Mouse (Mus musculus) intestine, embryonic 15.5 days (tissue): ENCODE results near the gene Mms19. TPM values are rescaled to one million over a fixed set of nuclear protein-coding genes. Genes with fewer than 3 reads are reported as not detected.

ENCODE experiments used
- ATAC-seq: fragments of 200-750 bp; cut with Nextera tagmentation; 2 replicates; pipeline ENCODE4 v1.8.0; 2017; ENCODE audit warnings: moderate TSS enrichment, moderate library complexity
- H3K27ac ChIP-seq: fragments of 300-500 bp; sonication (generic); 2 replicates; pipeline ENCODE4 v1.5.1; 2015; ENCODE audit warnings: mild to moderate bottlenecking, inconsistent platforms
- H3K27me3 ChIP-seq: fragments of 300-500 bp; sonication (generic); replicated peaks from 2 replicates; pipeline ENCODE4 v1.6.1; 2015; ENCODE audit warnings: inconsistent platforms
- H3K36me3 ChIP-seq: fragments of 300-500 bp; sonication (generic); 2 replicates; pipeline ENCODE4 v1.6.1; 2015; ENCODE audit warnings: inconsistent platforms
- H3K4me1 ChIP-seq: fragments of 300-500 bp; sonication (generic); replicated peaks from 2 replicates; pipeline ENCODE4 v1.6.1; 2015; ENCODE audit warnings: inconsistent platforms
- H3K4me2 ChIP-seq: fragments of 300-500 bp; sonication (generic); replicated peaks from 2 replicates; pipeline ENCODE4 v1.6.1; 2015; ENCODE audit warnings: mild to moderate bottlenecking, inconsistent platforms
- H3K4me3 ChIP-seq: fragments of 300-500 bp; sonication (generic); replicated peaks from 2 replicates; pipeline ENCODE4 v1.5.1; 2015; ENCODE audit warnings: inconsistent platforms
- H3K9ac ChIP-seq: fragments of 300-500 bp; sonication (generic); 2 replicates; pipeline ENCODE4 v1.6.1; 2015; ENCODE audit warnings: inconsistent platforms
- H3K9me3 ChIP-seq: fragments of 300-500 bp; sonication (generic); 2 replicates; pipeline ENCODE4 v1.6.1; 2016; ENCODE audit warnings: inconsistent platforms
- WGBS: fragments of 180-500 bp; shearing (Covaris S2); methylation state at CpG from one replicate; pipeline ENCODE4 v1.1.7; 2015; 5-methylcytosine and 5-hydroxymethylcytosine counted together
- polyA plus RNA-seq: library from polyadenylated mRNA; unstranded; fragments of >200 nt; fragmentation: Nextera tagmentation; extraction: Ambion mirVana; gene quantifications from 2 replicates; pipeline ENCODE4 v1.2.1, GENCODE M21; 2015

The Mms19 gene
- polyA plus RNA-seq: 26.5 and 26.8 TPM in 2 replicates

DNA sequence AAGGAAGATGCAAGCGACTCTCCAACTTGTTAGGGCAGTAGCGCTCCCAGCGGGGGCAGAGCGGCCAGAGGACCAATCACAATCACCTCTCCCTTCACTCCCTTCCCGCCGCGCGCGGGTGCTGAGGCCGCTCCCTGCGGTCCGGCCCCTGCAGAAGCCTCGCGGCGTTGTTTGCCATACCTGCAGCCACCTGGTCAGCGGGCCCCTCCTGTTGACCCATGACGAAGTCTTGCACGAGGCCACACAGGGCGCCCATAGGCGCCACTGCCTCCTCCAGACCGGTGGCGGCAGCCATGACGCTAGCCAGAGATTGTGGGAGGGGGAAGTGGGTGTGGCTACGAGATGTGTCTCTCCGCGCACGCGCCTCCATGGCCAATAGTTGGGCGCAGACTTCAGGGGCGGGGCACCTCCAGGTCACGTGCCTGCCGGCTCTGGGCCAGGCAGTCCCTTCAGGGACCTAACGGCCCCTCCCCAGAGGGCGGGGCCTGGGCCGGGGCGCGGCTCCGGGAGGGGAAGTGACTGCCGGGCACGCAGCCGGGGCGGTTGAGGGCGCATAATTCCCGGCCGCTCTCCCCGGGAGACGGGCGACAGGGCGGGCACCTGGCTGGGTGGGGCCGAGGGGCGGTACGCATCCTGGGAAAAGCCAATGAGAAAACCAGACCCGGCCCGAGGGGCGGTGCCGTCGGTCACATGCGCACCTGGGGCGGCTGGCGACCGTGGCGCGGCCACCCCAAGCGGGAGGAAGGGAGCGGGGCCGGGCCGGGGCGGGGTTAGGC, at the start of gene Mms19:
Gene Mms19 (minus strand): TSS at position 339 of the 776 bp plus-strand sequence.
- H3K4me1 ChIP-seq: peaks cover 9% of the 10 kb centered on the region
- no peaks in the 10 kb centered on the region for H3K9me3 ChIP-seq
- H3K36me3 ChIP-seq: no peaks in the 10 kb centered on the region
- under 1% methylated on average over 62 of the region's 68 CpGs for WGBS
- H3K9ac ChIP-seq: peak within 1 kb of the TSS; percentile 74
- no peaks in the 10 kb centered on the region for H3K27me3 ChIP-seq
- peak within 1 kb of the TSS; percentile 83 for H3K4me2 ChIP-seq
- H3K27ac ChIP-seq: peak within 1 kb of the TSS; percentile 85
- ATAC-seq: peak; percentile 96
- peak within 1 kb of the TSS; percentile 68 for H3K4me3 ChIP-seq

- WGBS: 4% methylated on average over 5 of the region's 5 CpGs
- no peaks in the 10 kb centered on the region for H3K9me3 ChIP-seq
Observed at GRCm38 (mm10) chr19:42026158-42026557, 45.2 kb upstream of the Mms19 start.

GRCm38 (mm10) chr19:42022542-42022848, 41.5 kb upstream of the Mms19 start:
- H3K27ac ChIP-seq: no peak overlapping the region
- no peaks in the 10 kb centered on the region for H3K9me3 ChIP-seq
- no peak overlapping the region for H3K9ac ChIP-seq
- H3K4me2 ChIP-seq: no peak overlapping the region
- H3K4me1 ChIP-seq: peaks cover 6% of the 10 kb centered on the region; the same call in 1 of the 2 replicates
- no peak overlapping the region for H3K4me3 ChIP-seq
- no peak for ATAC-seq
- no peaks in the 10 kb centered on the region for H3K36me3 ChIP-seq
- 85% methylated on average over 2 of the region's 2 CpGs for WGBS
- no peaks in the 10 kb centered on the region for H3K27me3 ChIP-seq

More at GRCm38 (mm10) chr19:42026158-42026557, 45.2 kb upstream of the Mms19 start:
- Histone ChIP-seq H3K27ac (no peak overlapping the region), H3K9ac (no peak overlapping the region), H3K4me2 (no peak overlapping the region), H3K4me3 (no peak overlapping the region), H3K36me3 (no peaks in the 10 kb centered on the region), H3K27me3 (no peaks in the 10 kb centered on the region), H3K4me1 (no peaks in the 10 kb centered on the region)
- ATAC-seq: peak; percentile 72

GRCm38 (mm10) chr19:42021681-42022541, 41.0 kb upstream of the Mms19 start:
- Histone ChIP-seq H3K4me1 (peaks cover 10% of the 10 kb centered on the region; the same call in 1 of the 2 replicates), H3K9me3 (no peaks in the 10 kb centered on the region), H3K27me3 (no peaks in the 10 kb centered on the region), H3K9ac (no peak overlapping the region), H3K4me3 (no peak overlapping the region), H3K36me3 (no peaks in the 10 kb centered on the region), H3K27ac (no peak overlapping the region), H3K4me2 (no peak overlapping the region)
- ATAC-seq: no peak
- 77% methylated on average over 10 of the region's 10 CpGs for WGBS

GRCm38 (mm10) chr19:42019011-42019522, 38.1 kb upstream of the Mms19 start:
- H3K4me3 ChIP-seq: no peak overlapping the region
- H3K27me3 ChIP-seq: no peaks in the 10 kb centered on the region
- 0 out of 2 replicates have a peak overlapping the region, but pooled peaks have one; percentile 32 for H3K27ac ChIP-seq
- no peaks in the 10 kb centered on the region for H3K9me3 ChIP-seq
- H3K9ac ChIP-seq: 0 out of 2 replicates have a peak overlapping the region, but pooled peaks have one; percentile 3
- peaks cover 10% of the 10 kb centered on the region; the same call in 1 of the 2 replicates for H3K4me1 ChIP-seq
- 0 out of 2 replicates have a peak, but pooled peaks have one; percentile 50 for ATAC-seq
- H3K4me2 ChIP-seq: no peak overlapping the region
- 52% methylated on average over 4 of the region's 4 CpGs for WGBS
- H3K36me3 ChIP-seq: no peaks in the 10 kb centered on the region

DNA sequence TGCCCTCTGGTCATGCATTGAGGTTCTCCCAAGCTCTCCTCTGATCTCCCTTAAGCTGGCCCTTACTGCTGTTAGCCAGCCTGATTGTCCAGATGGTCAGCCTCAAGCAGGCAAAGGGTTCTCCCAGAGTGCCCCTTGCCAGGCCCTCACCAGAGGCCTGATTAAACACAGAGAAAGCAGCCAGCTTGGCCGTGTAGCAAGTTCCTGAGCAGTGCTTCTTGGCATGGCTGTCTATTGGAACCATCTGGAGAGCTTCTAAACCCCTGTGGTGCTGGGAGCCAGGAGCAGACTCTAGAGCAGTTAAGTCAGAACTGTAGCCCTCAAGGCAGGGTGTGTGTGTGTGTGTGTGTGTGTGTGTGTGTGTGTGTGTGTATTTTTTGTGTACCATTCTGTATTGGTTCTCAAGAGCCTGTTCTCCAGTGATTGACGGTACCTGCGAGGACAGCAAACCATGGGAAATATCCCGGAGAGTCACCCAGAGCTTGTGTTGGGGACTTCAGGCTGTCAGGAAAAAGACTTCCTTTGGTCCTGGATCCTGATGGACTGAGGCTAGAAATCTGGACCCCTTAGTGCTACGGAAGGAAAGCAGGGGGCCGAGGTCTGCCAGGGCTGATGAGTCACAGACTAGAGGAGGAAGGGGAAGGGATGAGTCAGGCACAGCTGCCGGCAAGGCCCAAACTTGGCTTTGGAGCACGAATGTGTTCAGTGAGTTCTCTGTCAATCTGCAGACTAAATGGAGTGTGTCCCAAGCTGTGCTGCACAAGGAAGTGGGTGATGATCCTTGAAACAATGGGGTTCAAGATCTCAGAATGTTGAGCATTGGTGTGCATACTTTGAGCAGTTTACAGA, 36.7 kb upstream of the Mms19 start:
- H3K27me3 ChIP-seq: no peaks in the 10 kb centered on the region
- ATAC-seq: peak; percentile 55; the same call in 1 of the 2 replicates
- no peak overlapping the region for H3K9ac ChIP-seq
- no peak overlapping the region for H3K4me2 ChIP-seq
- peak overlapping the region; percentile 52 for H3K27ac ChIP-seq
- peaks cover 10% of the 10 kb centered on the region; the same call in 1 of the 2 replicates for H3K4me1 ChIP-seq
- no peak overlapping the region for H3K4me3 ChIP-seq
- no peaks in the 10 kb centered on the region for H3K36me3 ChIP-seq
- 48% methylated on average over 8 of the region's 8 CpGs for WGBS
- no peaks in the 10 kb centered on the region for H3K9me3 ChIP-seq

- peaks cover 10% of the 10 kb centered on the region; the same call in 1 of the 2 replicates for H3K4me1 ChIP-seq
- no peaks in the 10 kb centered on the region for H3K9me3 ChIP-seq
- no peaks in the 10 kb centered on the region for H3K36me3 ChIP-seq
- H3K4me3 ChIP-seq: no peak overlapping the region
- 0 out of 2 replicates have a peak, but pooled peaks have one; percentile 9 for ATAC-seq
- 57% methylated on average over 5 of the region's 5 CpGs for WGBS
- no peaks in the 10 kb centered on the region for H3K27me3 ChIP-seq
- no peak overlapping the region for H3K4me2 ChIP-seq
- peak overlapping the region; percentile 52; the same call in 1 of the 2 replicates for H3K27ac ChIP-seq
- H3K9ac ChIP-seq: no peak overlapping the region
Observed at GRCm38 (mm10) chr19:42016840-42017239, 35.9 kb upstream of the Mms19 start.

DNA sequence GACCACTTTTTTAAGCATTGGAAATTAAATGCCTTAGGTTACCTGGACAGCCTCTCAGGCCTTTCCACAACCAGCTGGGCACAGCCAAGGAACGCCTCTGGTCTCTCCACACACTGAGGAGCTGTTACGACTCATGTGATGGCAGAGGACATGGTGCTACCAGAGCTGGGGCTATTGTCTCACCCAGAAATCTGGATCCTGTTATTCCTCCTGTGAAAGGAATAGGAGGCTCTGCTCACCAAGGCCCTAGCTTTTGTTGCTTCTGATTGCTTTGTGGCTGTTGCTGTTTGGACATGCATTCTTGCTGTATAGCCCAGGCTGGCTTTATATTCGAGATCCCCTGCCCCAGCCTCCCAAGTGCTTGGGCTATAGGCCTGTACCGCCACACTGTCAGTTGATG, 35.3 kb upstream of the Mms19 start:
- ATAC-seq: no peak
- WGBS: 85% methylated on average over 4 of the region's 4 CpGs
- H3K9ac ChIP-seq: no peak overlapping the region
- H3K9me3 ChIP-seq: no peaks in the 10 kb centered on the region
- H3K4me1 ChIP-seq: peaks cover 10% of the 10 kb centered on the region; the same call in 1 of the 2 replicates
- no peaks in the 10 kb centered on the region for H3K27me3 ChIP-seq
- H3K36me3 ChIP-seq: no peaks in the 10 kb centered on the region
- H3K4me2 ChIP-seq: no peak overlapping the region
- no peak overlapping the region for H3K27ac ChIP-seq
- H3K4me3 ChIP-seq: no peak overlapping the region

GRCm38 (mm10) chr19:42015001-42015400, 34.0 kb upstream of the Mms19 start:
- ATAC-seq: no peak
- no peak overlapping the region for H3K9ac ChIP-seq
- H3K36me3 ChIP-seq: no peaks in the 10 kb centered on the region
- H3K27me3 ChIP-seq: no peaks in the 10 kb centered on the region
- H3K9me3 ChIP-seq: no peaks in the 10 kb centered on the region
- H3K4me3 ChIP-seq: no peak overlapping the region
- H3K27ac ChIP-seq: no peak overlapping the region
- H3K4me1 ChIP-seq: peaks cover 10% of the 10 kb centered on the region; the same call in 1 of the 2 replicates
- no peak overlapping the region for H3K4me2 ChIP-seq
- WGBS: 87% methylated on average over 6 of the region's 6 CpGs

DNA sequence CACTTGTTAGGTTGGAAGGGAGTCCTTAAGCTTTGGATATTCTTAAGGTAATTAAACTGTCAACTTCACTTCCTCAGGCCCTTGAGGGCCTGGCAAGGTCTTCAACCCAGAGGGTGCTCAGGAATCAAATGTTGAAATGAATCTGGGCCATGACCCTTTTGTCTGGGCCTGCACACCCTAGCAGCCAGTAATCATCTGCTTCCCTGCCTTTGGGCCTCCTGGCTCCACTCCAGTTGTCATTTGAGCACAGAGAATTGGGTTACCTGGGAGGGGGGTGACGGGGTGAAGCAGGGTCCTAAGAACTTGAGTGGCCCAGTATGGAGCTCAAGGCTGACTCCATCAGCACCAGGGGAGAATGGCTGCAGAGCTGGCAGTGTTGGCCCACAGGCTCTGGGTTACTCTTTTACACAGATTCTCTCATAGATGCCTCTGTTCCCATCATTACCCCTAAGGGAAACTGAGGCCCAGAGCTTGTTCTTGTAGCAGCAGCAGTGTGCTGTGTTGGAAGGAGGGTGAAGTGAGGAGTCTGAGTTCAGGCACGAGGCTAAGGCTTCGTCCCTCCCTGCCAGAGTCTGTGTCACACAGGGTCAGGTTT, 33.4 kb upstream of the Mms19 start:
- Histone ChIP-seq H3K9me3 (no peaks in the 10 kb centered on the region), H3K4me1 (peaks cover 10% of the 10 kb centered on the region; the same call in 1 of the 2 replicates), H3K9ac (no peak overlapping the region), H3K27me3 (no peaks in the 10 kb centered on the region), H3K4me3 (no peak overlapping the region), H3K27ac (no peak overlapping the region), H3K36me3 (no peaks in the 10 kb centered on the region), H3K4me2 (no peak overlapping the region)
- no peak for ATAC-seq
- 79% methylated on average over 3 of the region's 3 CpGs for WGBS

DNA sequence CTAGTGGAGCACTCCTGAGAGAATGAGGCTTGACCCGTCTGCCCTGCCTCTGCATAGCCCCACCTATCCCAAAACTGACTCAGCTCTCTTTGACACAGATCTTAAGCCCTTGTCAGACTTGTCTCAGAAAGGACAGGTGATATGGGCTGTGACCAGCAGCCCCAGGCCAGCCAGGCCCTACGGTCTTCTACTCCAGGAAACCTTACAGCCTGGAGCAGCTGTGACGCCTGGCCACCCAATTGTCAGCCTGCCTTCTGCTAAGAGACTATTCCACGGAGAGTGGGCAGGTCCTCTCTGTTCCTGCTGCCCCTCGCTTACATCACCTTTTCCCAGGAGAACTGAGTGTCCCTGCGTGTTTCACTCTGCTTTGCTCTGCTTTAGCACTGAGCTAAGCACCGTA, 30.2 kb upstream of the Mms19 start:
- Histone ChIP-seq H3K9me3 (no peaks in the 10 kb centered on the region), H3K4me3 (no peak overlapping the region), H3K4me2 (no peak overlapping the region), H3K4me1 (peaks cover 6% of the 10 kb centered on the region; the same call in 1 of the 2 replicates), H3K27me3 (no peaks in the 10 kb centered on the region), H3K9ac (no peak overlapping the region), H3K36me3 (no peaks in the 10 kb centered on the region), H3K27ac (no peak overlapping the region)
- 83% methylated on average over 7 of the region's 7 CpGs for WGBS
- no peak for ATAC-seq
